Mouse (Mus musculus): ENCODE measurements around the gene Vps25.

DNA sequence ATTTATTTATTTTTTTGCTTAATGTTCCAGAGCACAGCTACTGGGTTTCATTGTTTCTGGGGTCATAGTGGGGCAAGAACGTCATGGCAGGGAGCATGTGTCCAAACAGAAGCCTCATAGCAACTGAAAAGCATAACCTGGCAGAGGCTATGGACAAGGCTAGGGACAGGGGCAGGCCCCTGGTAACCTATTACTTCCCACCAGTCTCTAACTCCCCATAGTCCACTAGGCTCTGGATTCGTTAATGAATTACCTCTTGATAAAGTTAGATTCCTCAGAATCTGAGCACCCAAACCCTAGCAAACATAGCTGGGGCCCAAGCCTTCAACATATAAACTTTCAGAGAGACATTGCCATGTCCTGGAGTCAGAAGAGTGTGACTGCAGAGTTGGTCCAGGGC lies 2.5 kb upstream of the Vps25 start:
- no peak for TF ChIP-seq SRF (IDR thresholded peaks at IDR 0.05; ENCODE audit: control insufficient read depth, insufficient read length, low read depth)
- no peak for TF ChIP-seq POLR2A (IDR thresholded peaks at IDR 0.05; ENCODE audit: insufficient read length, low read depth)
- no peak for TF ChIP-seq TCF3 (IDR thresholded peaks at IDR 0.05; ENCODE audit: insufficient read length, low read depth)
- TF ChIP-seq MYOG (IDR thresholded peaks at IDR 0.05; ENCODE audit: control insufficient read depth in 1 of 3, insufficient read depth in 1 of 3, insufficient read length in 2 of 3, low read depth in 2 of 3) = no peak
- no peak for TF ChIP-seq REST (IDR thresholded peaks at IDR 0.05; ENCODE audit: insufficient read depth, insufficient read length)
- no peak for TF ChIP-seq POLR2AphosphoS2 (IDR thresholded peaks at IDR 0.05; ENCODE audit: insufficient read length, low read depth)
- TF ChIP-seq CEBPB (IDR thresholded peaks at IDR 0.05; ENCODE audit: insufficient read depth, poor library complexity, severe bottlenecking) = no peak
- no peak for TF ChIP-seq USF1 (IDR thresholded peaks at IDR 0.05; ENCODE audit: low read depth)
- TF ChIP-seq MAX (IDR thresholded peaks at IDR 0.05; ENCODE audit: low read depth) = no peak
- no peak for TF ChIP-seq MYOD1 (IDR thresholded peaks at IDR 0.05; ENCODE audit: control insufficient read depth in 1 of 3, insufficient read length in 2 of 3, low read depth in 2 of 3)
- no peak for TF ChIP-seq TCF12 (IDR thresholded peaks at IDR 0.05; ENCODE audit: insufficient read depth, poor library complexity, severe bottlenecking)

All from myocyte (in vitro differentiated cells).